Mouse (Mus musculus): ENCODE measurements at regions not wholly inside any gene's neighbourhood (a gene's known extent, or its start where the extent isn't known, plus 50 kb on each side); places are given as distances from the start of the nearest gene placed in this dataset.
A peak's percentile ranks its signal among the peaks of the same experiment; 100 is the strongest.

DNA sequence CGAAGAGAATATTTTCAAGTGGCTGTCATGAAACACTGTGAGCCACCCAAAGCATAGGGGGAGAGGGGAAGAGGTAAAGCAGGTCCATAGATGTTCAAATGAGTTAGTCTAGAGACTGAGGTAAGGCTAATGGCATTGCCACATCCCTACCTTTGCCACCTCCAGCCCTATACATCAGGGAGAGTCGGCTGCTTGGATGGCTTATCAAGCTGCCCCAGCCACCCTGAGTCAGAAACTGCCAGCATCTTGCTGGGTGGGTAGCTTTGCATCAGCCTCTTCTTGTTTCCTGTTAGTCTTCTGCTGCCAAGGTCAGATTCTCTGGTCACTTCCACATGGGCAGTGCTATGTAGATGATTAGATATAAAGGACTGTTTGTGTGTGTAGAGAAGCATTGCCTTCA lies 215.6 kb downstream of the Pik3r1 start:
- Histone ChIP-seq H3K27ac (no peak overlapping the region), H3K4me3 (replicated peaks) (no peak overlapping the region), H3K4me2 (replicated peaks) (no peak overlapping the region), H3K9me3 (no peaks in the 10 kb centered on the region), H3K36me3 (no peaks in the 10 kb centered on the region), H3K9ac (replicated peaks) (no peak overlapping the region), H3K27me3 (no peaks in the 10 kb centered on the region), H3K4me1 (replicated peaks) (peaks cover 10% of the 10 kb centered on the region)
- no peak for ATAC-seq
- WGBS: 93% methylated on average over 2 of the region's 2 CpGs

DNA sequence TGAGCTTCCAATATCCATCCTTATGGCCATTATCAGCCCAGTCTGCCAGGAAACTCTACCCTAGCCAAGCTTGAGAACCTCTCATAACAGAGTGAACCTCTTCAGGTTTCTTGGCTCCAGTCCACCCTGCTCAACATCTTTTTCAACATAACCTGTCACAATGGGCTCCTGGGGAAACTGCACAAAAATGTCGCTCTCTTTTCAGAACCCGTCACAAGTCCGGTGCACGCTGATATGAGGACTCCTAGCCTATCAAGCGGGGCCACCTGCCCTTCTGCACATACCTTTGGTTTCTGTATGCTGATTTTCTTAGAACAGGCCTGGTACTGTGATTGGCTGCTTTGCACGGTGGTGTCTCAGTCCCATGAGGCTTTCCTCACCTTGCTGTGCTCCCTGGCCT lies 216.9 kb downstream of the Pik3r1 start:
- H3K9me3 ChIP-seq: no peaks in the 10 kb centered on the region
- 84% methylated on average over 6 of the region's 6 CpGs for WGBS
- H3K36me3 ChIP-seq: no peaks in the 10 kb centered on the region
- H3K4me2 ChIP-seq (replicated peaks): no peak overlapping the region
- no peak overlapping the region for H3K9ac ChIP-seq (replicated peaks)
- H3K27ac ChIP-seq: no peak overlapping the region
- H3K4me3 ChIP-seq (replicated peaks): no peak overlapping the region
- H3K27me3 ChIP-seq: no peaks in the 10 kb centered on the region
- peaks cover 10% of the 10 kb centered on the region for H3K4me1 ChIP-seq (replicated peaks)
- ATAC-seq: no peak

DNA sequence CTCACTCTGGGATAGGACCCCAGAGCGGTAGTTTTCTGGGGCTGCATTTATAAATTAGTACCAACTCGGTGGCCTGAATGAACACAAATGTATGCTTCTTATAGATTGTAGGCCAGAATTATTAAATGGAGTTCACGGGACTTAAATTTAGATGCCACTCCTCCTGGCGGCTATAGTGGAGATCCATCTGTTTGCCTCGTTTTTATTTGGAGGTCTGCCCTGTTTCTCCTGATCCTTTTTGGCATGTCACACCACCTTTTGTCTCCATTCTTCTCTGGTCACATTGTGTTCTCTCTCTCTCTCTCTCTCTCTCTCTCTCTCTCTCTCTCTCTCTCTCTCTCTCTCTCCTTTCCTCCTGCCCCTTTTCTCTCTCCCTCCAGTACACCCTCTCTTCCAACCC lies 217.5 kb downstream of the Pik3r1 start:
- Histone ChIP-seq H3K4me3 (replicated peaks) (no peak overlapping the region), H3K27me3 (no peaks in the 10 kb centered on the region), H3K4me1 (replicated peaks) (peaks cover 15% of the 10 kb centered on the region), H3K36me3 (no peaks in the 10 kb centered on the region), H3K27ac (no peak overlapping the region), H3K9ac (replicated peaks) (no peak overlapping the region), H3K9me3 (no peaks in the 10 kb centered on the region), H3K4me2 (replicated peaks) (no peak overlapping the region)
- ATAC-seq: no peak
- 56% methylated on average over 5 of the region's 5 CpGs for WGBS

DNA sequence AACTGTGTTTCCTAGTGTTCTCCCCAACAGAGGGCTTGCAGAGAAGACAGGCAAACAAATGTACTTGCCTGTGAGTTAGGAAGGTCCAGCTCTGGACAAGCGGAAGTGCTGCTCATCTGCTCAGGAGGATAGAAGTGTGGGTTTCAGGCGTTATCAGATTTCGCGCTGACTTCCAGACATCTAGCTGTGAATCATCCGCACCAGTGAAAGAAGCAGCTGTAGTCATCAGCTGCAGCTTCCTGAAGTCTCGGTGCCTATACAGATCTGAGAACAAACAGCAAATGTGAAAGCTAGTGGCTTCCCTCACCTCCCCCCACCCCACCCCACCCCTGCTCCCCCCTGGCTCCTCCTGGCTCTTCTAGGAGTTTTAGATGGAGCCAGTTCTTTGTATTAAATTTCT lies 220.1 kb downstream of the Pik3r1 start:
- 52% methylated on average over 6 of the region's 6 CpGs for WGBS
- H3K36me3 ChIP-seq: no peaks in the 10 kb centered on the region
- no peak overlapping the region for H3K4me2 ChIP-seq (replicated peaks)

DNA sequence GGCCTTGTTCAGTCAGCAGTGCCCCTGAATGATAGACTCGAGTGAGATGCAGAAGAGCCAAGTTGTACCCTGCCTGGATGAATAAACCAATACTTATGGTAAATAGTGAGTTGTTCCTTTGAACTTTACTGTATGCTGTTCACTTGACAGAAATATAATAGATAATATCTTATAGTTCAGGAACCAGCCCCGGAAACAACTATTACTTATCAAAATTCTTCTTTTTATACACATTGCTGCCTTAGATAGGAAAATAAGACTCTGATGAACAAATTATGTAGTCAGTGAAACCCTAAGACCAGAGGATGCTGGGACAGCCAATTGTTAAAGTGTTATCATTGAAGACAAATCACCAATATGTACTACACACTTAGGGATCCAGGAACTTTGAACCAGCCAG lies 220.7 kb downstream of the Pik3r1 start:
- ATAC-seq: no peak
- Histone ChIP-seq H3K4me3 (replicated peaks) (no peak overlapping the region), H3K9ac (replicated peaks) (no peak overlapping the region), H3K9me3 (no peaks in the 10 kb centered on the region), H3K4me1 (replicated peaks) (peaks cover 5% of the 10 kb centered on the region), H3K27me3 (no peaks in the 10 kb centered on the region), H3K36me3 (no peaks in the 10 kb centered on the region), H3K27ac (no peak overlapping the region), H3K4me2 (replicated peaks) (no peak overlapping the region)
- WGBS: 88% methylated on average over 2 of the region's 2 CpGs

More for the DNA sequence above, 220.1 kb downstream of the Pik3r1 start:
- Histone ChIP-seq H3K4me3 (replicated peaks) (no peak overlapping the region), H3K27ac (no peak overlapping the region), H3K9me3 (no peaks in the 10 kb centered on the region), H3K9ac (replicated peaks) (no peak overlapping the region), H3K4me1 (replicated peaks) (peaks cover 6% of the 10 kb centered on the region), H3K27me3 (no peaks in the 10 kb centered on the region)
- ATAC-seq: no peak

DNA sequence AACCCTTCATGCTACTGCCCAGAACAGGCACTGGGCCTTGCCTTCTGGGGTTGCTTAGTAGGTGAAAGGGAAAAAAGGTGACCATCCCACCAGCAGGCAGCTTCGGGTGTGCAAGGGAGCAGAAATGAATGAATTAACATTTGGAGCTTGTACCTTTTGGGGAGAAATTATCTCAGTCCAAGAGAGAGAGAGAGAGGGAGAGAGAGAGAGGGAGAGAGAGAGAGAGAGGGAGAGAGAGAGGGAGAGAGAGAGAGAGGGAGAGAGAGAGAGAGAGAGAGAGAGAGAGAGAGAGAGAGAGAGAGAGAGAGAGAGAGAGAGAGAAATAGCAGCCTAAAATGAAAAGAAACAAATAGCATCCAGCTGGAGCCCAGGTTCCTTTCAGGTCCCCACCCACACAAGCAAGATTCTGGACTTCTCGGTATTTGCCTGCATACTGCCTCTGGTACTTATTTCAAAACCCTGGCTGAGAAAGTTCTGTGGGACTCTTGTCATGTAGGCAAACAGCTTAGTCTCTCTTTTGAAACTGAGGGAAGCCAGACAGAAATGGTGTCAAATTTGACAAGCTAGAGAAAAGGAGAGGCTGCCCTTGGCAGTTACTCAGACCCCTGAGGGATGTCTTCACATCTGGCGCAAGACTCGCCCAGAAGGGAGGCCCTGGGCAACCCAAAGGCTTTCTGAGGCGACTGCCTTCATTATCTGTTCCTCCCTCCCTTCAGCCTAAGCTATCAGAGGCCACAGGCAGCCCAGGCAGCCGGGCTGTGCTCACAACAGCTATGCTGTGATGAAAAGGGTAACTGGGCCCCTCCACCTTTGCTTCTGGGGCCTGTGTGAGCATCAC lies 222.5 kb downstream of the Pik3r1 start:
- H3K9me3 ChIP-seq: no peaks in the 10 kb centered on the region
- H3K4me2 ChIP-seq (replicated peaks): no peak overlapping the region
- H3K4me1 ChIP-seq (replicated peaks): peaks cover 8% of the 10 kb centered on the region
- no peaks in the 10 kb centered on the region for H3K36me3 ChIP-seq
- no peak overlapping the region for H3K9ac ChIP-seq (replicated peaks)
- H3K4me3 ChIP-seq (replicated peaks): no peak overlapping the region
- ATAC-seq: 0 out of 2 replicates have a peak, but pooled peaks have one; percentile 27
- no peaks in the 10 kb centered on the region for H3K27me3 ChIP-seq
- WGBS: 28% methylated on average over 6 of the region's 6 CpGs
- H3K27ac ChIP-seq: no peak overlapping the region

DNA sequence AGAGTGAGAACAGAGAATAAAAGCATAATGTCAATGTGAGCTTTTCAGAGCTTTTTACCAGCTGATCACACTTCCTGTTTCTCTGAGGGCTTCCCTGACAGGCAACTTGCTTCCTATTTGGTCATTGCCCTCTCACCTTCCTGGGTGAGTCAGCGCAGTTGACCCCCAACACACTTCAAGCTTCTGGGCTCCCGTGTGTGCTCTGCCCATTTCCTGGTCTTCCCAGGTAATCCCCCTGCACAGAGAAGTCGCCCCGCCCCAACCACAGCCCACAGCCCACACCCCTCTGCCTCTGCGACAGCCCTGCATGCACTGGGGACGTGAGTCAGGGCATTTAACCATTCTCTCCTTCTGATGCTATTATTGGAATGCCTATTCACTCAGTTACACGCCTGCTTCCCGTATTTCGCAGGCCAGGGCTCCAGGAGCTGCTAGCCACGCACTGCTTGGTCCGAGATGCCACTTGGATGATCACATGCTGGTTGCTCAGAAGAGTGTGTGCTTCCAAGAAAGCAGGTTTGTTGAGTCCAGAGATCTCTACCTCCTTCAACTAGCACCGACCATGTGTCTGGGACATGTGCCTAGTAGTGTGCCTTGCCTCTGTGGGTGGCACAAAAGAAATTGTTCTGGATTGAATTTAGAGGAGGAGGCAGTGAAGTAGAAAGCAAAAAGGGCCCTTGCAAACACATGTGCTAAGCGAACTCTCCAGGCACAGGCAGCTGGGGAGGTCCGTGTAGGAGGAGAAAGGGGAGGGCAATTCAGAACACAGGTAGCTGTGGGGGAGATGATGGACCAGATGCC lies 227.4 kb downstream of the Pik3r1 start:
- no peak for ATAC-seq
- H3K4me3 ChIP-seq (replicated peaks): no peak overlapping the region
- H3K4me1 ChIP-seq (replicated peaks): peaks cover 8% of the 10 kb centered on the region
- no peaks in the 10 kb centered on the region for H3K36me3 ChIP-seq
- H3K27ac ChIP-seq: no peak overlapping the region
- no peaks in the 10 kb centered on the region for H3K27me3 ChIP-seq
- no peak overlapping the region for H3K4me2 ChIP-seq (replicated peaks)
- H3K9ac ChIP-seq (replicated peaks): no peak overlapping the region
- 44% methylated on average over 14 of the region's 14 CpGs for WGBS
- H3K9me3 ChIP-seq: no peaks in the 10 kb centered on the region

DNA sequence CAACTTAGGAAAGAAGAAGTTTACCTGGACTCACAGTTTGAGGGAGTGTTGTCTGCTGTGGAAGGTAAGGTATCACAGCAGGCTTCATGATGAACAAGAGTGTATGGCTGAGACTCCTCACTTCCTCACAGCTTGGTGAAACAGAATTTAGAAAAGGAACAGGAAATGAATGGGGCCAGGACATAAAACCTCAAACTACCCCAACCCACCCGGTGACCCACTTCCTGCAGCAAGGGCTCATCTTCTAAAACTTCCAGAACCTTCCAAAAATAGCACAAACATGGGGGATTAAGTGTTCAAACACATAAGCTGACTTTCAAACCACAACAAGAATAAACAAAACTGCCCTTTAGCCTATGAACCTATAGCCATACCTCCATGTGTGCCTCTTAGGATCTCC lies 229.9 kb downstream of the Pik3r1 start:
- Histone ChIP-seq H3K27me3 (no peaks in the 10 kb centered on the region), H3K4me3 (replicated peaks) (no peak overlapping the region), H3K9me3 (no peaks in the 10 kb centered on the region), H3K9ac (replicated peaks) (no peak overlapping the region), H3K27ac (no peak overlapping the region), H3K4me2 (replicated peaks) (no peak overlapping the region), H3K4me1 (replicated peaks) (peaks cover 22% of the 10 kb centered on the region), H3K36me3 (no peaks in the 10 kb centered on the region)
- no peak for ATAC-seq
- 100% methylated on average over 1 of the region's 1 CpGs for WGBS

DNA sequence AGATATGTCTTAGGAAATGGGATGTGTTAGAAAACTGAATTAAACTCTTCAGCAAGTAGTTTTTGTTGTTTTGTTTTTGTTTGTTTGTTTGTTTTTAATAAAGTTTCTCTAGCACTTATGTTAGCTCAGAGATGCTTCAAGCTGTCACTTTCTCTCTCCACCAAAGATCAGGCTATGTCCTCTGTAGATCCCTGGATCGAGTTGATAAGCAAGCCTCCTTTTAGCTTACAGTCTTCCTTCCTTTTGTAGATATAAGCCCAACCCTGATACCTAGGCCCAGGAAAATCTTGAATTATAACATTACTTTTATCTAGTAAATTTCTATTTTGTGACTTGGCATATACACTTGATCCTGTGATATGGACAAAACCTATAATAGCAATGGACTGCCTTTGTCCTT lies 232.0 kb downstream of the Pik3r1 start:
- Histone ChIP-seq H3K9ac (replicated peaks) (no peak overlapping the region), H3K4me3 (replicated peaks) (no peak overlapping the region), H3K4me2 (replicated peaks) (no peak overlapping the region), H3K9me3 (no peaks in the 10 kb centered on the region), H3K4me1 (replicated peaks) (peaks cover 22% of the 10 kb centered on the region), H3K36me3 (no peaks in the 10 kb centered on the region), H3K27me3 (no peaks in the 10 kb centered on the region), H3K27ac (no peak overlapping the region)
- no peak for ATAC-seq
- 100% methylated on average over 1 of the region's 1 CpGs for WGBS

DNA sequence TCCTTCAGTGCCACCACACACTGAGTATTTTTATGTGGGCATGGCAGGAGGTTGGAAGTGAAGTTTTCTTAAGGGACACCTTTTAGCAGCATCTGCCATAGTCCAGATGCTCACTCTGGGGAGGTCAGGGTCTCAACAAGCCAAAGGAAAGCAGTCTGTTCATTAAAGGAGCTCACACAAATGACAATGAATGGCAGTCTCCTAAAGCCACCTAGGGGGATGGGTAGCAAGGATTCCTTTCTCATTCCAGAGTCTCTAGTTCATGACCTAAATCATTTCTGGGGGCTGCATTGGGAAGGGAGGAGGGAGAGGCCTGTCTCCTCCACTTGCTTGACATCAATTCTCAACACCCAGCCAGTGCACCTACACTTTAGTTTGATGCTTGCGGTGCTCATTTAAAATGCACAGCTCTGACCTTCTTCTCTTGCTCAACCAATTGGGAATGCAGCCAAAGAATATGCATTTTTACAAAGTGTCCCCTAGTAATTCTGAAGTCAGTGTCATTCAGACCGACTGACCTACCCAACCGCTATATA lies 232.6 kb downstream of the Pik3r1 start:
- H3K4me3 ChIP-seq (replicated peaks): no peak overlapping the region
- no peak overlapping the region for H3K9ac ChIP-seq (replicated peaks)
- no peaks in the 10 kb centered on the region for H3K9me3 ChIP-seq
- 85% methylated on average over 3 of the region's 3 CpGs for WGBS
- H3K4me2 ChIP-seq (replicated peaks): no peak overlapping the region
- 0 out of 2 replicates have a peak overlapping the region, but pooled peaks have one; percentile 8 for H3K27ac ChIP-seq
- ATAC-seq: no peak
- H3K27me3 ChIP-seq: no peaks in the 10 kb centered on the region
- no peaks in the 10 kb centered on the region for H3K36me3 ChIP-seq
- H3K4me1 ChIP-seq (replicated peaks): peaks cover 18% of the 10 kb centered on the region

DNA sequence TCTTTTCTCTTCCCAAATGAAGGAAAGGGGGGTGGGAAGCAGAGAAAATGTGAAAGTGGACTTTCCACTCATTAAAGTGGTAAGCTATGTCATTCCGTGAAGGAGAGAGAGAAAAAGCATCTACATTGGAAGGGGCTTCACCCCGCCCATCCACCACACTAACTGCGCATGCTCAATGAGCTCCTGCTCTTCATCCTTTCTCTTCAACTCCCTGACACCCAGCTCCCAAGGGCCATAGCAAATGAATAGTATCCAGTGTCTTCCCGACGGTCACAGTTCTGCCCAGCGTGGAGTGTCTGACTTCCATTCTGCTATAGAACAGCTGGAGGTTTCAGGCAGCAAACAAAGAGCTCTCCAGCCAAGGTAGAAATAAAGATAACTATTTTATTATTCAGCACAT lies 233.5 kb downstream of the Pik3r1 start:
- H3K27ac ChIP-seq: no peak overlapping the region
- H3K9me3 ChIP-seq: no peaks in the 10 kb centered on the region
- H3K27me3 ChIP-seq: no peaks in the 10 kb centered on the region
- no peak overlapping the region; the same call in 1 of the 2 replicates for H3K4me2 ChIP-seq (replicated peaks)
- H3K4me1 ChIP-seq (replicated peaks): peaks cover 16% of the 10 kb centered on the region
- peak; percentile 63; the same call in 1 of the 2 replicates for ATAC-seq
- H3K9ac ChIP-seq (replicated peaks): no peak overlapping the region
- no peak overlapping the region for H3K4me3 ChIP-seq (replicated peaks)
- H3K36me3 ChIP-seq: no peaks in the 10 kb centered on the region
- WGBS: 34% methylated on average over 6 of the region's 6 CpGs

DNA sequence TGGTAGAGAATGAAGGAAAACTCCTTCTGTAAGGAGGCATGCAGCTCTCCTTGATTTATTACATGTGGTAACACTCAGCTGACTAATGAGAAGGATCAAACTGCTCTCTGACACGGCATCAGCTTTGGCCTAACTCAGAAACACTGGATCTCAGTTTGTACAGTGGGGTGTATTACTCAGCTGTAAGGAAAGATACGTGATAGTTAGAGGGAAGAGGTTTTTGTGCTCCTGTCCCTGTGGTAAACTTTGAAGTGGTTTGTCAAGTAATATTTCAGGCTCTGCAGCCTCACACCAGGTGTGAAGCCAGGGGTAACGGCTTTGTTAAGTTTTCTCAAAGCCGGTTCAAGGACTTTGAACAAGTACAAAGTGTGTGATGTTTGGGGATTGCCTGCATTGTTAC lies 235.1 kb downstream of the Pik3r1 start:
- Histone ChIP-seq H3K9me3 (no peaks in the 10 kb centered on the region), H3K4me2 (replicated peaks) (no peak overlapping the region), H3K4me1 (replicated peaks) (peaks cover 16% of the 10 kb centered on the region), H3K36me3 (no peaks in the 10 kb centered on the region), H3K9ac (replicated peaks) (no peak overlapping the region), H3K4me3 (replicated peaks) (no peak overlapping the region), H3K27me3 (no peaks in the 10 kb centered on the region), H3K27ac (no peak overlapping the region)
- WGBS: 81% methylated on average over 4 of the region's 4 CpGs
- ATAC-seq: no peak
